Mouse (Mus musculus) heart, postnatal 0 days (tissue): ENCODE results near the gene Eif4e2. TPM values are rescaled to one million over a fixed set of nuclear protein-coding genes. Genes with fewer than 3 reads are reported as not detected.
A peak's percentile ranks its signal among the peaks of the same experiment; 100 is the strongest.

Experiments
- ATAC-seq: fragments of 200-750 bp; cut with Nextera tagmentation; 2 replicates; pipeline ENCODE4 v1.8.0; 2017; ENCODE audit warnings: low read depth, moderate number of reproducible peaks, moderate library complexity; ENCODE audit not compliant: insufficient read depth
- DNase-seq: peaks from one replicate; pipeline ENCODE4 v3.0.0-alpha.2; 2016; ENCODE audit warnings: low spot score
- H3K27ac ChIP-seq: fragments of 300-500 bp; sonication (generic); 2 replicates; pipeline ENCODE4 v1.5.1; 2014; ENCODE audit warnings: low read depth, mild to moderate bottlenecking
- H3K27me3 ChIP-seq: fragments of 300-500 bp; sonication (generic); 2 replicates; pipeline ENCODE4 v1.6.1; 2014; ENCODE audit warnings: low read length, mixed read lengths; ENCODE audit not compliant: control insufficient read depth, insufficient read depth
- H3K36me3 ChIP-seq: fragments of 300-500 bp; sonication (generic); replicated peaks from 2 replicates; pipeline ENCODE4 v1.6.1; 2014; ENCODE audit warnings: low read length, mixed read lengths; ENCODE audit not compliant: control insufficient read depth, insufficient read depth
- H3K4me1 ChIP-seq: fragments of 300-500 bp; sonication (generic); 2 replicates; pipeline ENCODE4 v1.6.1; 2014; ENCODE audit warnings: antibody characterized with exemption; ENCODE audit not compliant: control insufficient read depth, insufficient read depth
- H3K4me2 ChIP-seq: fragments of 300-500 bp; sonication (generic); 2 replicates; pipeline ENCODE4 v1.6.1; 2014; ENCODE audit warnings: low read depth, mild to moderate bottlenecking, low read length, moderate library complexity
- H3K4me3 ChIP-seq: fragments of 300-500 bp; sonication (generic); 2 replicates; pipeline ENCODE4 v1.5.1; 2014; ENCODE audit warnings: low read depth, low read length
- H3K9ac ChIP-seq: fragments of 300-500 bp; sonication (generic); replicated peaks from 2 replicates; pipeline ENCODE4 v1.6.1; 2014; ENCODE audit warnings: low read depth, low read length, mixed read lengths
- H3K9me3 ChIP-seq: fragments of 300-500 bp; sonication (generic); replicated peaks from 2 replicates; pipeline ENCODE4 v1.6.1; 2016; ENCODE audit warnings: low read length; ENCODE audit not compliant: control insufficient read depth
- CTCF ChIP-seq: IDR thresholded peaks from 2 replicates; pipeline ENCODE4 v1.5.1; 2016; ENCODE audit warnings: antibody characterized with exemption, control low read depth, low read depth
- EP300 ChIP-seq: IDR thresholded peaks from 2 replicates; pipeline ENCODE4 v1.6.1; 2016; ENCODE audit warnings: antibody characterized with exemption, low read depth
- WGBS: fragments of 180-500 bp; shearing (Covaris S2); extraction: QIAGEN DNeasy Blood & Tissue Kit; methylation state at CpG from one replicate; pipeline ENCODE4 v1.1.7; 2014; 5-methylcytosine and 5-hydroxymethylcytosine counted together
- polyA plus RNA-seq: library from polyadenylated mRNA; unstranded; fragments of >200 nt; fragmentation: Nextera tagmentation; extraction: Ambion mirVana; gene quantifications from 2 replicates; pipeline ENCODE4 v1.2.1, GENCODE M21; 2015
- total RNA-seq: library from RNA; depleted of rRNA; stranded (reverse); fragments of >200 nt; gene quantifications from 2 replicates; pipeline ENCODE4 v1.2.3, GENCODE M21; 2014; ENCODE audit warnings: low replicate concordance; rRNA removed

Eif4e2 gene
- total RNA-seq (54.9 and 56.2 TPM in 2 replicates), polyA plus RNA-seq (76.2 and 80.9 TPM in 2 replicates)

DNA sequence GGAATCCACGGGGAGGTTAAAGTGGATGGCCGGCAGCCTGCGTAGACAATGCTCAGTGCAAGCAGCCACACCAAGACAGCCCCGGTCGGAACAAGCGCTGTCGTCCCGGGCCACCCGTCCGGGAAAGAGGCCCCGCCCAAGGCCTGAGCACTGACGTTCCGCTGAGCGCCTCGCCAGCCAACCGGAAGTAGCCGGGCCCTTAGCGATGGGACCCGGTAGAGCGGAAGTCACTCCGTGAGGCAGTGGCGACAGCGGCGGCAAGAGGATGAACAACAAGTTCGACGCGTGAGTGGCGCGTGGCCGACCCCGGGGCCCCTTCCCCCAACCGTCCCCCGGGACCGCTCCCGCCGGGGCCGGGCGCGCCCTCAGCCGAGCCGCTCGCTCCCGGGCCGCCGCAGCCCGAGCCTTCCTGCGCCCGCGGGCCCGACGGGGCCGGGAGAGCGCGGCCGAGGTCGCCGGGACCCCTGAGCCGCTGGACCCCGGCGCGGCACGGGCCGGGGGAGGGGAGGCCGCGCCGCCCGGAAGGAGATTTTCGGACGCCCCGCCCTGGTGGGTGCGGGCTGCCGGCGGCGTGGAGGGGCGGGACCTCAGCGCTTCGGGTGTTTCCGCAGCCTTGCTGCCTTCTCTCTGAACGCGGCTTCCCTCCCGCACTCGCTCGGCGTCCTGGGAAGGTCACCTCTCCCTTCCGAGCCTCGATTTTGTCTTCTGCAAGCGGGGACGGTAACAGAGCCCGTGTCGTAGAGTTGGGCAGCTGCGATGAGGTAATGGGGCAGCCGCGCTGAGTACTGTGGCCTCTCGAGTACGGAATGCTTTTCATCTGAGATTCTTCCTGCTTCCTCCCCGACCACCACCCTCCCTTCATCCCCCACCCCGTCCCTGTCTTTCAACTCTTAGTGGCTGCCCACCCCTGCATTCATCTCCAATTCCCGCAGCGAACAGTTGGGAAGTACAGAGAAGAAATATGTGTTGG lies at the start of gene Eif4e2:
Gene Eif4e2 (plus strand): TSS at position 180 of the 970 bp plus-strand sequence.
- Histone ChIP-seq H3K9ac (peak within 1 kb of the TSS; percentile 95), H3K4me3 (peak within 1 kb of the TSS; percentile 88), H3K4me1 (peaks cover 11% of the 10 kb centered on the region), H3K36me3 (no peaks in the 10 kb centered on the region; the same call in 1 of the 2 replicates), H3K27me3 (no peaks in the 10 kb centered on the region), H3K9me3 (no peaks in the 10 kb centered on the region), H3K4me2 (peak within 1 kb of the TSS; percentile 81), H3K27ac (peak within 1 kb of the TSS; percentile 100)
- WGBS, result under 1% methylated on average over 84 of the region's 99 CpGs
- DNase-seq (peak; percentile 93), ATAC-seq (peak; percentile 98)
- no peak for TF ChIP-seq EP300
- TF ChIP-seq CTCF, result no peak

DNA sequence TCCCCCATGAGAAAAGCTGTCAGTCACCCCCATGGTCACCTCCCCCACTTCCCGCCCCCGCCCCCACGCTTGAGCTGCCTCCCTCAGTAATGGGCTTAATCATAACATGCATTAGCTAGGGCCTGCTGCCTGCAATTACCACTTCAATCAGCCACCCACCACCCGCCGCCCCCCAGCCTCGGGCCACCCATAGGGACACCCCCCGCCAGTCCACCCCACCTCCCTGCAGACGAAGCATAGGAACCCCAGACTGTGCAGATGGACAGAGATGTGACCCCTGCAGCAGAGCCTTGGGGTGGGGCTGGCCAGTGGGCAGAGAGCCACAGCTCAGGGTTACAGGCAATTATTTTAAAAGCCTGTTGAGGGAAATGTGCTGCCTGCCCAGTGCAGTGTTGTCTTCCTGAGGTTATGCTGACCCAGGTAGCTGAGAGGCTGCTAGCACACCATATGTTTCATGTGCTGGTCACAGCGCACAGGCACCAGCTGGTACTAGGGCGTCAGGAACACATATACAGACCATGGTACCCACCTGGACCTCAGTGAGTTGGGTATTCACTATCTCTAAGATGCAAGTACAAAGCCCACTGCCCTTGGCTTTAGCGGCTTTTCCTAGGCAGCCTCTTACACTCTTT lies 49.4 kb upstream of the Eif4e2 start:
- WGBS, result 17% methylated on average over 10 of the region's 11 CpGs
- H3K27ac ChIP-seq, result no peak overlapping the region
- no peaks in the 10 kb centered on the region for H3K4me1 ChIP-seq
- TF ChIP-seq CTCF, result no peak
- ATAC-seq, result no peak
- no peak overlapping the region for H3K4me3 ChIP-seq
- no peaks in the 10 kb centered on the region for H3K36me3 ChIP-seq
- peaks cover 71% of the 10 kb centered on the region for H3K27me3 ChIP-seq
- H3K9ac ChIP-seq, result no peak overlapping the region
- no peaks in the 10 kb centered on the region for H3K9me3 ChIP-seq
- no peak overlapping the region for H3K4me2 ChIP-seq
- DNase-seq, result no peak

DNA sequence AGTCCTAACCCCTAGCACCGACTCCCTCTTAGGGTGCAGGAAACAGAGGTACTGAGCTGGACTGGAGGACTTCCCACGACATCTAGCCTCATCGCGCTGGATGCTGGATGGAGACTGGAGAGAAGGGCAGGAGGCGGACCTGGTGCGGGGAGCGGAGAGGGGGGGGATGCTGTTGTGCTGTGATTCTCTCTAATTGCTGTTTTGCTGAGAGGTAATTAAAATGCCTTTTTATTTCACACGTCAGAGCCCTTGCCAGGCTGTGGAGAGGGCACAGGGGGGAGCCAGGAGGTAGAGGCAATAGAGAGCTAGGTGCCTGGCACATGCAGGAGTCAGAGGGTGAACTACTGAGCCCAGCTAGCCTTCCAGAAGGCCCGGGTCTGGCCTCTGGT lies 48.9 kb upstream of the Eif4e2 start:
- TF ChIP-seq EP300 (no peak), CTCF (no peak)
- no peak overlapping the region for H3K4me2 ChIP-seq
- DNase-seq (no peak), ATAC-seq (no peak)
- H3K4me1 ChIP-seq, result no peaks in the 10 kb centered on the region
- 46% methylated on average over 9 of the region's 9 CpGs for WGBS
- no peak overlapping the region for H3K4me3 ChIP-seq
- no peak overlapping the region for H3K9ac ChIP-seq
- H3K27me3 ChIP-seq, result peaks cover 75% of the 10 kb centered on the region
- H3K27ac ChIP-seq, result no peak overlapping the region
- no peaks in the 10 kb centered on the region for H3K9me3 ChIP-seq
- no peaks in the 10 kb centered on the region for H3K36me3 ChIP-seq

DNA sequence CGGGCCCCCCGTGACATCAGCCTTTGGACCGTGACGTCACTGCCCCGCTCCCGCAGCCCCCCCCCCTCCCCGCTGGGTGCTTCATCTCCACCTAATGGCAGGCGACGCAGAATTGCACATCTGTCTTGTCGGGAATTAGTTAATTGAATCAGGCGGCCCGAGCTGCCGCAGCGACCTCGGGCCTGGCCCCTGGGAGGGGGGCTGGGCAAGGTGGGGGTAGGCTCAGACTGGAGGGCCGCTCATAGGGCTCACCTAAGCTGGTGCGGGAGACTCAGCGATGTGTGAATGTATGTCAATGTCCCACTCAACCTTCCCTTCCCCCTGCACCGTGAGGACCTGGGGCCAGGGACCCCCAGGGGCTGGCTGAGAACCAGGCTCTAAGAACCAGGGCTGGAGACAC lies 43.3 kb upstream of the Eif4e2 start:
- TF ChIP-seq CTCF, result no peak
- DNase-seq (no peak), ATAC-seq (no peak)
- Histone ChIP-seq H3K36me3 (no peaks in the 10 kb centered on the region), H3K4me1 (no peaks in the 10 kb centered on the region), H3K9me3 (no peaks in the 10 kb centered on the region), H3K4me3 (no peak overlapping the region), H3K4me2 (no peak overlapping the region), H3K27me3 (peaks cover 74% of the 10 kb centered on the region), H3K9ac (no peak overlapping the region), H3K27ac (no peak overlapping the region)
- WGBS, result 14% methylated on average over 19 of the region's 19 CpGs

DNA sequence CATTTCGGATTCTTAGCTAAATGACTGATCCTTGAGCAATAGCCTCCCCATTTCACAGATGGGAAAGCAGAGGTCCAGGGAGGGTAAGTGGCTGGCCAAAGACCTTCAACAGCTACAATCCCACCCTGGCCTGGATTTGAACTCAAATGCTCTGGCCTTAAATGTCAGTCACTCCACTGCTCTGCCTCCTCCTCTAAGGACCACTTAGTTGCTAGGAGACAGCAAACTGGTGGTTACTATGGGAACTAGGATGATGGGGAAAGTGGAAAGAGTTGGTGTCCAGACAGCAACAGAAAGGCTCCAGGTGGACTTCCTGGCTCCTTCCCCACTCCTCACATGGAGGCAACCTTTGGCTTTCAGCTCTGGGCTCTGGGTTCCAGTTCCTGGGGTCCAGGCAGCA lies 42.4 kb upstream of the Eif4e2 start:
- Histone ChIP-seq H3K27ac (no peak overlapping the region), H3K4me1 (no peaks in the 10 kb centered on the region), H3K9me3 (no peaks in the 10 kb centered on the region), H3K9ac (no peak overlapping the region), H3K4me2 (no peak overlapping the region), H3K36me3 (no peaks in the 10 kb centered on the region), H3K27me3 (peaks cover 77% of the 10 kb centered on the region), H3K4me3 (no peak overlapping the region)
- TF ChIP-seq EP300 (no peak), CTCF (no peak)
- DNase-seq (no peak), ATAC-seq (no peak)
- WGBS, result 79% methylated on average over 1 of the region's 1 CpGs
